Mouse (Mus musculus) layer of hippocampus, postnatal 10 days (tissue): ENCODE data around the gene 9930104L06Rik. TPM values are rescaled to one million over a fixed set of nuclear protein-coding genes. Genes with fewer than 3 reads are reported as not detected.
A peak's percentile ranks its signal among the peaks of the same experiment; 100 is the strongest.

ENCODE experiments used
- DNase-seq, 2 experiments: peaks; one replicate each; pipeline ENCODE4 v3.0.0; 2021; ENCODE audit warnings: low spot score in 2 of 2
- total RNA-seq, 2 experiments: library from RNA; stranded (reverse); gene quantifications; 2 replicates each; pipeline ENCODE4 v1.2.3; 2021

9930104L06Rik gene
- total RNA-seq, 2 experiments from 2014 or later = 19.0 to 21.8 TPM

DNA sequence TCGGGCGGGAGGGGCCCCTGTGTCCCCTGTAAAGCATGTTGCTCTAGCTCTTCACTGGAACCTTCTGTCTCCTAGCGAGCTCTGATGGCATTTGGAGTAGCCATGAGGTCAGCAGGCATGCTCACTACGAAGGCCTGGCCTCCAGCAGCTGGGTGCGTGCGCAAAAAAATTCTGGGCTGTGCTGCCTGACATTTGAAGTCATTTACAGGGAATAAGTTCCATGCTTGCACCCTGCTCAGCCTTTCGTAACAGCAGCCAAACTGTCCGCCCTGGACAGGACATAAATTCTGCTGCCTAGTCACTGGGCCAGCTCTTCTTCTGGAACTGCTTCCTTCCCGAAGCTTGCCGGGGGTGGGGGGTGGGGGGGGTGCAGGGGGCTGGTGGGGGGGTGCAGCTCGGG lies 22.2 kb downstream of the 9930104L06Rik start:
- no peak for DNase-seq

DNA sequence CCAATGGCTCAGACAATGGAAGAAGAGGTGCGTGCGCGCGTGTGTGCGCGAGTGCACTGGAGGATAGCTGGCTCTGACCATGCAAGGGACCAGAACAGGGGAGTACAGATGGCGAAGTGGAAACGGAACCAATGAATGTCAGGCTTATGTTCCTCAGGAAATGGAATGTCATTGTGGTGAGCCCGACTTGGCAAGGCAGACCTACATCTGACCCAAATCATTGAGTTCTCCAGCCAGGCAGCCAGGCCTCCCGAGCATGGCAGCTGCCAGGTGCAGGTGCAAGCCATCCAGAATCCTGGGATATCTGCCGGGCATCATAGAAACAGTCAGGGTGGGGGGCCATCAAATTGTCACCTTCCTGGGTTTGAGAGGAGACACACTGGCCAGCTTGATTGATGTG lies 24.1 kb downstream of the 9930104L06Rik start:
- no peak for DNase-seq

DNA sequence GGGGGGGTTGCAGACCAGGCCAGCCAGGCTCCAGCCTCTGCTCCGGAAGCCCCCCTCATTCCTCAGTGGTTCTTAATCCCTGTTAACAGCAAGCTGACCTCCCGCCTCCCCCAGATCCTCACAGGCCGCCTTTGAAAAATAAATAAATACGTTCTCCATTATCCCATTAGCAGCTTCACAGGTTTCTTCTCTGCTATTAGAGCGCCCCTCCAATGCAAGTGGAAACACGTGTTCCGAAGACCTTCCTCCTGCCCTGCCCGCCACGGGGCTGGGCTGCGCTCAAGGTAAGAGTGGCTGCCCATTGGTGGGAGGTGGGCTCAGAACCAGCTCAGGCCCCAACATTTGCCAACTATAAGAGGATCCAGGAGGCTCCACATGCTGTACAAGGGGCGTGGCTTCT lies 25.7 kb downstream of the 9930104L06Rik start:
- no peak for DNase-seq

DNA sequence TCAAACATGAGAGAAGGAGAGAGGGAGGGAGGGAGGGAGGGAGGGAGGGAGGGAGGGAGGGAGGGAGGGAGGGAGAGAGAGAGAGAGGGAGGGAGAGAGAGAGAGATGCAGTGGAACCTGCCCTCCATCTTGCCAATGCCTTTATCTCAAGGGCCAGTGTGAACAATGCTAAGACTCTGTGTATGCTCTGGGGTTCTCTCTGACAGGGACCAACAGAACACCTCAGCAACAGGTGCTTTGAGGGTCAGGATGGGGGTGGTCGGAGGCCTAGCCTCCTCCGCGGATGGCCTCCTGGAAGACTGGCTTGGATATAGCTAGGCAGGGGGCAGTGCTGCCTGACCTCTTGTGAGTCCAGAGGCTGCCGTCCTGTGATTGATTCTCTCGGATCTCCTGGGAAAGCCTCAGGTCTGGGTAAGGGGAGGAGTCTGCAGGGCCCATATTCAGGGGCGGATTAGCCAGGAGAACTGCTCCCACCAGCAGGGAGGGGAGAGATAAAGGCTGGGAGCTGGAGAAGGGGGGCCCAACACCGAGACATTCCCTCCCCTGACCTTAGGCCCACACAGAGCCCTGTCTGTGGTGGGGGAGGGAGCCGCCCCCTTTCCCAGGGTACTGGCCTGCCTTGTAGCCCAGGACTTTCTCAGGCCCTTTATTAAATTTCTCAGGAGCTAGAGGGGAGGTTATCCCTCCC lies 28.2 kb downstream of the 9930104L06Rik start:
- no peak for DNase-seq

DNA sequence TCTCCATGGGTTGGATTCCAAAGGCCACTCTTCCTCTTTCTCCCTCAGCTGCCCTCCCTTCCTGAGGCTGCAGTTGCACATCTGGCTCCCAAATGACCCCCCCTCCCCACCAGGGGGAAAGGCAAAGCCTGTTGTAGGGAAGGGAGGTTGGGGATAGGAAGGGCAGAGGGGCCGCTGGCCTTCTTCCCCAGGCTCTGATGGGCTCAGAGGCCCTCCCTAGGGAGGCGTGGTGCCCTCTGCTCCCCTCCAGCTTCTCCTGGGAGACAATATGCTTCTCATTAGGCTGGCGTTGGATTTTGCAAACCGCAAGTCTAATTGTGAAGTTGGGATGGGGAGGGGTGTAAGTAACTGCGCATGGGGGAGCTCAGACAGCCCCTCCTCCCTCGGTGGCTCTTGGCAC lies 31.9 kb downstream of the 9930104L06Rik start:
- DNase-seq = no peak

DNA sequence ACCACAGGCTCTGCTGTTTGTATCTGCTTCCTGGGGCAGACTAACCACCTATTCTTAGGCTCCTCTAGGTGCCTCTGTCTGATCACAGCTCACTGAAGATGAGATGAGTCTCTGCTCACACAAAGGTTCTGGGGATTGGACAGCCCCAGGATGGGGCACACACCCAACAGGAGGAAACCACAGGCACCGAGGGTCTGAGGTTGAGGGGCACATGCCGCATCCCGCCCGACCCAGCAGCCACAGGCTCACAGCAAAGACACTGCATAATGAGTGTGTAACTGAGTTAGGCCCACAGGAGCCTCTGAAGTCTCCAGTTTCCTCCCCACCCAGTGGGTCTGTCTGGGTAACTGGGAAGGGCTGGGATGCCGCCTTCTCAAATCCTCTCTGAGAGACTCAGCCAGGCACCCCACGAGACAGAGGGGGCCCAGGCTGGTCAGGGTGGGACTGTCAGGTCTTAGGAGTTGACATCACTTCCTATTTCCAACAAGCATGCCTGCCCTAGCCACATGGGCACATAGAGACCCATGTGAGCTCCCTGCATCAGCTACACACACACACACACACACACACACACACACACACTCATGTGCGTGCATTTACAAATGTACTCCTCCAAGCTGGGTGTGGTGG lies 32.5 kb downstream of the 9930104L06Rik start:
- DNase-seq = no peak

DNA sequence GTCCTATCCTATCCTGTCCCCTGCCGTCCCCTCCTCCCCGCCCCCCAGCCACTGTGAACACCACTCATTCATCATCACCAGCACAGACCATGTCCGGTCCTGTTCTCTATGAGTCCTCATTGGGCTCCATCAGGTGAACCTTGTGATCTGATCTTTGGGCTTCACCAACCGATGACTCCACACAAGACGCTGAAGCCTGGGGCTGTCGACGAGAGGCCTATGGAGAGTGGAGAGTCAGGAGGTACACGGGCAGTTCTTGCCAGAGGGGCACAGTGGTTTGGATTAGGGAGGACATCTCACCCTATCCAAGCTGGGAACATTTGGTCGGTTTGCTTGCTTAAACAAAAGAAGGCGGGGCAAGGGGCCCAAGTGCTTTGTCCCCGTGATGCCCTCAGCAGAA lies 33.3 kb downstream of the 9930104L06Rik start:
- no peak for DNase-seq

DNA sequence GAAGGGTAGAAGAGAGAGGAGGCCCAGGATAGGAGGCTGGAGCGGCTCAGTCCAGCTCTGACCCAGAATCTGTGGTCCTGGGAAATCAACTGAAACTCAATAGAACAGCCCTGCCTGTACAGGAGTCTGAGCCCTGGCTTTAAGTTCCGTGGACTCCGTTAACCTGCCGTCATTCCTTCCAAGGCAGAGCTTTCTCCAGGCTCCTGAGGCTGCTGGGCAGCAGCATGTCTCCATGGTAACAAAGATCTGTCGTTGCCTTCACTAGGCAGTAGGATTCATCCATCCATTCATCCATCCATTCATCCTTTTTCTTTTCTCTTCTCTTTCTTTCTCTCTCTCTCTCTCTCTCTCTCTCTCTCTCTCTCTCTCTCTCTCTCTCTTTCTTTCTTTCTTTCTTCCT lies 33.8 kb downstream of the 9930104L06Rik start:
- DNase-seq = no peak

DNA sequence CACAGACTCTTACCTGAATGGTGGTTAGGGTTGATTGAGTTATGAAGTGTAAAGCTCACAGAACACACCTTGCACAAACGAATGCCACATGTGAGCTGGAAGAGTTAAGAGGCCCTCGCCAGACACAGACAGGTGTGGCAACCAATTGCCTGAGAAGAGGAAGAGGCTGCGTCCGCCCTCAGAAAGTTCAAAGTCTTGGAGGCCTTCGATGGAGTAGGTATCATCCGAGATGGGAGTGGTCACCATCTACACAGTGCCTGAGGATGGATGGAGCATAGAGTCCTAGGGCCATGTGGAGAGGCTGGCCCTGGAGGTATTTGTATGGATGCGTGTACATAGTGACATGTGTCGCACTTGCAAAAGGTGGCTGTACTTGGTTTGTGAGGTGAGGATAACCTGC lies 34.2 kb downstream of the 9930104L06Rik start:
- DNase-seq = no peak

DNA sequence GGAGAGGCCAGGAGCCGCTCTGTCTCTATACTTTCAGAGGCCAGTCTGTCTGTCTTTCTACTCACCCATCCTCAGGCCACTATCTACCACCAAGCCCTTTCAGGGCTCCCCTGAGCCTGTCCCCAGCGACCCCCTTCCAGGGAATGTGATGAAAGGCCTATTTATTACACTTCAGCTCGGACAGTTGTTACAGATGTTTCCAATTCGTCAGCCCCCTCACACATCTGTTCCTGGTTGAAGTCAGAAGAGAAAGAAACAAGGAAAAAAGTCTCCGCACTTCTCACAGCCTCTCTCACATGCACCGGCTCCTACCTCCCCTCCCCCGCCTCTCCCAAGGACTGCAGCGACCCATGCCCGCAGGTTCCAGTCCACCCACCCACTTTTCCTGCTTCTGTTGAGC lies 35.5 kb downstream of the 9930104L06Rik start:
- no peak for DNase-seq

DNA sequence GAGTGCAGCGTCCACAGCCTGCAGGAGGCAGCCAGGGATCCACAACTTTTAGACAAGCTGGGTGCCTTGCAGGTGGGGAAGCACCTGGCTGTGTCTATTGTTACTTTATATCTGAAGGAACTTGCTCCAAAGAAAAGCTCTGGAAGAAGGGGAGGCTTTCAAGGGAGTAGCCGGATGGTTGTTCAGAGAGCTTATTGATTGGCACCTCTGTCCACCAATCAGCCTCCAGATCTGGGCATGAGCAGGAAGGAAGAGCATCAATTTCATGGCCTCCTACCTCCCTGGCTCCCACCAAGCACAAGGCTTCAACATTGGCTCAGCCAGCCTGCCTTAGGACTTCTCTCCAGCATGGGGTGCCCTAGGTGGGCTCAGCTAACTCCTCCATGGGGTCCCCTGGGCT lies 36.4 kb downstream of the 9930104L06Rik start:
- DNase-seq = no peak

DNA sequence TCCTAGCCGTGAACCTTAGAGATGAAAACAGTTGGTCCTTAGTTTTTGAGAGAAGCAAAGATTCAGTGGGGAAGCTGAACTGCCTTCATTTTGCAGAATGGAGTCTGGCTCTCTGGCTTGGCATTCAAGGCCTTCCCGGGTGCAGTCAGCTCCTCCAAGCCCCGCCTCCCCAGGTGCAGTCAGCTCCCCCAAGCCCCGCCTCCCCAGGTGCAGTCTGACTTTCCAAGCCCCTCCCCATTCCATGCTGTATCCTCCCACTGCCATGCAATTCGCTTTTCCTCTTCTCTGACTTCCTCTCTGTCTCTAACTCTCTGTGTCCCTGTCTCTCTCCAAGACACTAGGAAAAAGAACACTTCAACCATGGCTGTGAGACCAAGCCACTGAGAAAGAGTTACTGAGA lies 41.4 kb downstream of the 9930104L06Rik start:
- DNase-seq = no peak

DNA sequence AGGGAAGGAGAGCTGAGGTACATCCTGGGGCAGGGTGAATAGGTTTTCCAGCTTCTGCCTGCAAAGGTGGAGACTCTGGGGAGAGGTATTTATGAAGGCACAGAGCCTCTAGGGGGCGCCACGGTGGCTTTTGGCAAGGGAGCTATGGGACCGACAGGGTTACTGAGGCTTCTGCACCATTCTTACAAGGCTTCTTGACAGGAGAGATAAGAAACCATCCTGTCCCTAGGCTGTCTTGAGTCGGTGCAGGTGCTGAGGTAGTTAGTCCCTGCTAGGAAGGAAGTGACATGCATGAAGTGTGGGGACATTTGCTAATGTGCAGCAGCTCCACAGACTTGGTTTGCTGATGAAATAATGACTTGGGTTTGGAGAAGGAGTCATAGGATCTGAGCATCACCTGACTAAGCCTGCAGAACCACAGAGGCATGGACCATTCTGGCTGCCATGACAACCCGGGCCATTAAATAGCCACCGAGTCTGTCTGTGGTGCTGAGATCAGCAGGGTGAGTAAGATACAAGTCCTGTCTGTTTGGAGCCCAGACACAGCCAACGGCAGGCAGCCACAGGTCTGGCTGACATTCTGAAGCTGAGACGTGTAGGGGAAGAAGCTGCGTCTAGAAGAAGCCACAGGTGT lies 47.2 kb downstream of the 9930104L06Rik start:
- DNase-seq = peak in 1 of 2 experiments; percentile 40

DNA sequence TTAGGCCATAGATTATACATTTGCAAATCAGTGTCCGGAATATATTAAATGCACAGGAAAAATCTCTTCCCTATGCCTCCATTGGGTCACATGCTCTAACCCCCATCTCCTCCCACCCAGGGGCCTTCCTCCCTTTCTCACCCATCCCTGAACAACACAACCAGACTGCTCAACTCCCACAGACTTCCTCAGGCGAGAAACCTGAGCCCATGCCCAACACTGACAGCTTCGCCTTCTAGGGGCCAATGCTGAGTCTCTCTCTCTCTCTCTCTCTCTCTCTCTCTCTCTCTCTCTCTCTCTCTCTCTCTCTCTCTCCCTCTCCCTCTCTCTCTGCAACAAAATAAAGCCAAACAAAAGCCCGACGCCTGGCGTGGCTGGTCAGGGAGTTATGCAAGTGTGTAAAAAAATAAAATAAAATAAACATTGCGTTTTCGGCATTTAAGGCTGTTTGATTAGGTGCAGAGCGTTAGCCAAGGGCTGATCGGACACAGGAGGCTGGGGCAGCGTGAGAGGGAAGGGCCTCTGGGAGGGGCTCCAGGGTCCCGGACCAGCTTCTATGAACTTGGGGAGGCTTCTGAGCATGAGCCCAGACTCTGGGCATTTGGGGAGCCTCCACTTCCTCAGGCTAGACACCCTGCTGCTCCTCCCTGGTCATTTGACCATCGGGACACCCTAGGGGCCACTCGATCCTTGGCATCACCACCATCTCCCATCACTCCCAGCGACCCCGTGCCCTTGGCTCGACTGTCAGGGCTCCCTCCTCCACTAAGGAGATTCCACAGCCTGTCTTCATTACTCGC lies 48.2 kb downstream of the 9930104L06Rik start:
- DNase-seq = no peak

DNA sequence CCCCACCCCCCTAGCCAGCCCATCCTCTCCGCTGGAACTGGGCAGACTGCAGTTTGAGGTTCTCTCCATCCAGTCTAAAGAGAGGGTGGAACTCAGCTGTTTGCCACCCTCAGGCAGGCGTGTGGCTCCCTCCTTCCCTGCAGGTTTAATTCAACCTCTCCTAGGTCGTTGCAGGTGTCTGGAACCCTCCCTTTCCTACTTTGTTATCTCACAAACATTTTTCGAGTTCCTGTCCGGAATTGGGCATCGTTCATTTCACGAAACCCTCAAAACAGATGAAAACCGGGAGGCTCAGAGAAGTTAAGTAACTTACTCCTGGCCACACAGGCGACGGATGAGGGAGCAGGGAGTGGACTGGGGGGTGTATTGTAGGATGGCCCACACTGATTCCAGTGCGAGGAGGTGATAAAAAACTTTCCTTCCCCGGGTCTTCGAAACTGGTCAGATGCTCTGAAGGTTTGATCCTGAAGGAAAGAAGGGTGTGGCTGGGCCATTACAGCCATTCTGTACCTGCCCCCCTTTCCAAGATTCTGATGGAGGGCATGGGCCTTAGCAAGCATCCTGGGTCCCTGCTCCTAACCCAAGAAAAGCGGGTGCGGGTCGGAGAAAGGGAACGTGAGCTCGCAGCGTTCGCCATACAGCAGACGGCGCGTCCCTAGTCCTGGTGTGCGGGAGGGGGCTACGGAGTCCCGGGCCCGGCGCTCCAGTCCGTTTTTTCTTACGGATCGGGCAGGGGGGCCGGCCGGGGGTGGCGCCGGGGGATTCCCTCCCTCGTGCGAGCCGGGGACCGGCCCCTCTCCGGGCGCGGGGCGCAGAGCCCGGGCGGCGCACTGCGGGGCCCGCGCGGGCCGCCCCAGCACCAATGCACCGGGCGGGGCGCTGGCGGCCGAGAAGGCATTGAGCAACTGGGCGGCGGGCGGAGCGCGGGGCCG lies 49.1 kb downstream of the 9930104L06Rik start, which contains the start of gene Rspo1:
TSS of gene Rspo1 (plus strand) at position 760 of the 932 bp plus-strand sequence.
- DNase-seq = no peak

DNA sequence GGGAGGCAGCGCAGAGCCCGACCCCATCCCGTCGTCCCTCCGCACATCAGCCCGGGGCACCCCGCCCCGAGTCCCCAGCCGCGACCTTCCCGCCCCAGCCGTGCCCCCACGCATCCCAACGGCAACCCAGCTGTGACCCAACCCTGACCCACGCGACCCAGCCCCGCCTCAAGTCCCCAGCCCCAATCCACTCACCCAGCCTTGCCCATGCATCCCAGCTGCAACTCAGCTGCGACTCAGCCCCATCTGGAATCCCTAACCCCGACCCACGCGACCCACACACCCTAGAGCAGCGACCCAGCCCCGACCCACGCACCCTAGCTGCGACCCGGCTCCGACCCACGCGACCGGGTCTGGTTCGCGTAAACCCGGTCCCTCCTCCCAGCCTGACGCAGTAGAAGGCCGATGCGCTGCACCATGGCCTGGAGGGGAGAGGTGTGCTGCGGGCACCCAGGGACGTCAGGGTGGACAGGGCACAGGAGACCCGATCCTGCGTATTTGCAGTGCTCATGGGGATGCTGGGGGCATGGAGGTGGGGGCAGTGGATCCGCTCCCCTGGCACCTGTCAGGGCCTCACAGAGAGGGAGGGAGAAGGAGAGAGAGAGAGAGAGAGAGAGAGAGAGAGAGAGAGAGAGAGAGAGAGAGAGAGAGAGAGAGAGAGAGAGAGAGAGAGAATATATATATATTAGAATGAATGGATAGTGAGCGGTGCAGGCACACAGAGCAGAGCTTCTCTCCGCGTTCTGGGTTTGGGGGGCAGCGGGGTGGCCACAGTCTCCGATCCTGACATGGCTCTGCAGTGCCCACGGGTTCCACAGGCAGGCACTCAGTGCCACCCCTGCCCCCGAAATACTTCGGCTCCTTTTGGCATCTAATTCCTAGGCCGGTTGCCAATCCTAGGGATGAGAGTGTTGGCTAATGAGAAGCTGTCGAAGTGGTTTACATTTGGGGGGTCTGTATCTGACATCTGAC lies 50.2 kb downstream of the 9930104L06Rik start:
- no peak for DNase-seq

DNA sequence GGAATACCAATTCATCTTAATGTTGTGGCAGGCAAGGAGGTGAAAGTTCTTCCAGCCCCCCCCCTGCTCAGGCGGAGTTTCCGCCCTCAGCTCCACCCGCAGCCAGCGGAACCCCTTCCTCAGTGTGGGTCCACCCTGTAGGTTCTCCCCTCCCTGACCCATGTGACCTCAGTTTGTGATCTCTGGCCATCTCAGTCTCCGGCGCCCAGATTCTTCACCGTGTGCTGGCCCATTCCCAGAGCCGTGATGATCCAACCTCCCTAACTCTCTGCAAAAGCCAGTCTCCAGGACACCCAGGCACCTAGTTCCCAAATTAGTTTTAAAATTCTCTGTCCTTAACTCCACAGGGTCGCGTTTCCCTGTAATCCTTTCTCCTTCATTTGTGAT lies 50.9 kb downstream of the 9930104L06Rik start:
- DNase-seq = no peak

DNA sequence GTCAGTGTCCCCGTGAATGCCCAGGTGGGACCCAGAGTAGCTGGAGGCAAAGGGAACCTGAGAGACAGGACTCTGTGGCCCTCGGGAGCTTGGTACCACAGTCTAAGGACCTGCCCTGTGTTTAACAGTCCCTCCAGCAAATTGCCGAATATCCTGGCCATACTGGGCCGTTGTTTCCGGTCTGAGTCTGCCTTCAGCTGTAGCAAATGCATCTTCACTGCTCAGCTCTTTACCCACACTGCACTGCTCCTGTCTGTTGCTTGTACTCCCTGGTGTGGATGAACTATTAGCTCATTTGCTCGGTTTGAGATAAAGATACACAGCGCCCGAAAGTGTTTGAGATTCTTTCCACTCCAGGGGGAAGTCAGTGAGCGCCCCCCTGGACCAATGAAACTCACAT lies 51.5 kb downstream of the 9930104L06Rik start:
- no peak for DNase-seq

DNA sequence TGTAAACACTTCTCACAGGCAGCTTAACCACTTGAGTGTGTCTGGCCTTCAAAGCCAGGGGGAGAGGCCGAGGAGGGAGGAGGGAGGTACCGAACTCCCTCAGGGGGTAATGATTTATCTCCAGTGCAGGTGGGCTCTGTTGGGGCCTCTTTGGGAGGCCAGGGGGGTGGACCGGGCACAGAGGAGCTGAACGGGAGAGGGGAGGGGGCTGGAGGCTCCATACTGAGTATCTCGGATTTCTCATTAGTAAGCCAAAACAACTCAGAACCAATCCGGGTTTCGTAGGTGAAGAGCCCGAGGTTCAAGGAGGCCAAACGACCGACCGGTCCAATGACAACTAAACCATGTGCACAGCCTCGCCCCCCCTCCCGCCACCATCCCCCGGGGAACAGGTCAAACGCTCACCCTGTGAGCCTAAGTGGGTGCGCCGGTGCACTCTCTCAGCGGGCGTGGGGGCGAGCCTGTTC lies 53.0 kb downstream of the 9930104L06Rik start:
- no peak for DNase-seq
